Mouse (Mus musculus) macrophage (primary cell): ENCODE measurements around the gene Cntn4. TPM values are rescaled to one million over a fixed set of nuclear protein-coding genes. Genes with fewer than 3 reads are reported as not detected.
"Not testable (repeated sequence)": the region's sequence is repeated elsewhere in the genome, so short reads cannot be mapped to it uniquely, and the experiment has no call there.

ENCODE experiments used
- H3K27ac ChIP-seq: fragments of 350-480 bp; formaldehyde crosslinking; 2 replicates; pipeline ENCODE4 v1.9.0; 2021
- H3K36me3 ChIP-seq: fragments of 350-480 bp; formaldehyde crosslinking; 2 replicates; pipeline ENCODE4 v1.9.0; 2021; ENCODE audit errors: inconsistent target
- H3K4me3 ChIP-seq: fragments of 350-480 bp; formaldehyde crosslinking; 2 replicates; pipeline ENCODE4 v1.9.0; 2021; ENCODE audit errors: inconsistent target
- H3K79me2 ChIP-seq: fragments of 350-480 bp; formaldehyde crosslinking; 2 replicates; pipeline ENCODE4 v1.9.0; 2021; ENCODE audit errors: inconsistent target
- WGBS: methylation state at CpG from one replicate; pipeline ENCODE4 v1.1.7; 2026; ENCODE audit warnings: inconsistent platforms; ENCODE audit not compliant: missing documents; 5-methylcytosine and 5-hydroxymethylcytosine counted together
- polyA plus RNA-seq: library from polyadenylated mRNA; stranded (reverse); fragments of 250-400 nt; gene quantifications from 3 replicates; pipeline ENCODE4 v1.2.4, GENCODE M21; 2018; ENCODE audit warnings: inconsistent platforms

The Cntn4 gene
- polyA plus RNA-seq, 1 experiment from 2014 or later = not detected

DNA sequence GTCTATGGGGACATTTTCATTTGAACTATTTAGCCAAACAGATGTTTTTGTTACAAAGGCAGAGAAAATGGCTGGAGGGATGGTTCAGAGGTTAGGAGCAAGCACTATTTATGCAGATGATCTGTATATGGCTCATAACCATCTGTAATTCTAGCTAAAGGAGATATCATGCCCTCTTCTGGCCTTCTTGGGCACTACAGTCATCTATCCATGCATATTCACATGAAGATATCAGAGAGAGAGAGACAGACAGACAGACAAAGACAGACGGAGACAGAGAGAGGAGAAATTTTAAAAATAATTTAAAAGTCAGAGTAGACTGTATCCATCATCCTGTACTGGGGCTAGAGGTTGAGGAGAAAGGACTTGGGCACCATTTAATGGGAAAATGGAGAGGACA is 652.2 kb downstream of the Cntn4 start:
- 75% methylated on average over 1 of the region's 1 CpGs for WGBS
- Histone ChIP-seq H3K27ac (no peak overlapping the region), H3K36me3 (no peaks in the 10 kb centered on the region), H3K4me3 (no peak overlapping the region), H3K79me2 (no peaks in the 10 kb centered on the region)

GRCm38 (mm10) chr6:106332466-106332865 is 655.0 kb downstream of the Cntn4 start:
- WGBS = 74% methylated on average over 3 of the region's 3 CpGs
- Histone ChIP-seq H3K36me3 (no peaks in the 10 kb centered on the region), H3K27ac (no peak overlapping the region), H3K79me2 (no peaks in the 10 kb centered on the region), H3K4me3 (no peak overlapping the region)

DNA sequence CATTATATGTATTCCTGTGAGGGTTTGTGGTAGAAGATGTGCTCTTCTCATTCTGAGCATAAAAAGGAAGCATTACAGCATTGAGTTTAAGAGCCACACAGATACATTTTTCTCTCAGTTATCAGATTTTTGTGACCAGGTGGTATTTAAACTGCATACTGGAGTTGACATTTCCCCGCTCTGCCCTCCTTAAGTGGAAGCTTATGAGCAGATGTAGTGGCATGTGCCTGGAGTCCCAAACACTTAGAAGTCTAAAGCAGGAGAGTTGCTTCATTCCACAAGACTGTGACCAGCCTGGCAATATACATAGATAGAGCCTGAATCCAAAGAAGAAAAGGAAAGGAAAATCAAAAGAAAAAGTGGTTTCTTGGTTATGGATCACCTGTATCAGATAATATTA is 655.5 kb downstream of the Cntn4 start:
- Histone ChIP-seq H3K4me3 (no peak overlapping the region), H3K36me3 (no peaks in the 10 kb centered on the region), H3K27ac (no peak overlapping the region), H3K79me2 (no peaks in the 10 kb centered on the region)
- WGBS = 100% methylated on average over 1 of the region's 1 CpGs

DNA sequence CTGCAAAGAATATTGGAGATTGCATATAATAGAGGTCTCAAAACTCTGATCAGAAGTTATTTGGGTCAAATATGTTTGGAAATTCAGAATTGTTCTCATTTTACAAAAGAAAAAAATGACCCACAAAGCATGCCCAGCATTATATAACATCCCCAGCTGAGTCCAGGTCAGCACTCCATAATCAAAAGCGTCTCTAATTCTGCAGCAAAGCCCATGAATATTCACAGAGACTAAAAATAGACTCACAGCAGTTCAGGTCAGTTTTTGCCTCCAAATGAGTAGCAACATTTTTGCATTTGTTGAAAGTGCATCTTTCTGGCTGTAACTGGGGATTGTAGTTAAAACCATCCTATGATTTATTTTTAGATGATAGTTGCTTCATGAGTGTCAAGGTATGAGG is 657.6 kb downstream of the Cntn4 start:
- Histone ChIP-seq H3K27ac (no peak overlapping the region), H3K36me3 (no peaks in the 10 kb centered on the region), H3K4me3 (no peak overlapping the region), H3K79me2 (no peaks in the 10 kb centered on the region)
- 61% methylated on average over 1 of the region's 1 CpGs for WGBS

GRCm38 (mm10) chr6:106336805-106337204 is 659.3 kb downstream of the Cntn4 start:
- Histone ChIP-seq H3K4me3 (no peak overlapping the region), H3K36me3 (no peaks in the 10 kb centered on the region), H3K27ac (no peak overlapping the region), H3K79me2 (no peaks in the 10 kb centered on the region)
- WGBS = 86% methylated on average over 3 of the region's 3 CpGs

DNA sequence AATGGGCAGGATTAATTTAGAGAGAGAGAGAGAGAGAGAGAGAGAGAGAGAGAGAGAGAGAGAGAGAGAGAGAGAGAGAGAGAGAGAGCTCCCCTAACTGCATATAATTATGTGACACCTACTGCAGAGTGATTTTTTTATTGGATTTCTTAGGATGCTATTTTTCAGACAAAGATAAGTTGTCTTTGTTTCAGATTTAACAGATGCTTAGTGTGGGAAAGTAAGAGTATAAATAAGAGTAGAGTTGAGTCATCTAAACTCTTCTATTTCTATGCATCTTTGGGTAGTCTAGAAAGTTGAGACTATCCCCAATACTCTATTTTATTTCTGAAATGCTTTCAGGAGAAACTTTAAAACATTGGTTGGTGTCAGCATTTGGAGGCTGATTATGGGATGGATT is 660.4 kb downstream of the Cntn4 start:
- no peak overlapping the region for H3K4me3 ChIP-seq
- H3K36me3 ChIP-seq = no peaks in the 10 kb centered on the region
- no peak overlapping the region for H3K27ac ChIP-seq
- no peaks in the 10 kb centered on the region for H3K79me2 ChIP-seq

- Histone ChIP-seq H3K36me3 (no peaks in the 10 kb centered on the region), H3K79me2 (no peaks in the 10 kb centered on the region), H3K27ac (no peak overlapping the region), H3K4me3 (no peak overlapping the region)
These were observed 663.7 kb downstream of the Cntn4 start for GRCm38 (mm10) chr6:106341114-106341513.

- Histone ChIP-seq H3K27ac (no peak overlapping the region), H3K79me2 (no peaks in the 10 kb centered on the region), H3K36me3 (no peaks in the 10 kb centered on the region), H3K4me3 (no peak overlapping the region)
- 70% methylated on average over 3 of the region's 3 CpGs for WGBS
These were observed 672.6 kb downstream of the Cntn4 start for GRCm38 (mm10) chr6:106350072-106350471.

GRCm38 (mm10) chr6:106351389-106351788 is 673.9 kb downstream of the Cntn4 start:
- Histone ChIP-seq H3K27ac (no peak overlapping the region), H3K36me3 (no peaks in the 10 kb centered on the region), H3K4me3 (no peak overlapping the region), H3K79me2 (no peaks in the 10 kb centered on the region)
- WGBS = 92% methylated on average over 2 of the region's 2 CpGs

- not testable (repeated sequence) for H3K27ac ChIP-seq, H3K4me3 ChIP-seq, H3K79me2 ChIP-seq, H3K36me3 ChIP-seq
- WGBS = 79% methylated on average over 2 of the region's 2 CpGs
These were observed 681.3 kb downstream of the Cntn4 start for GRCm38 (mm10) chr6:106358801-106359200.

- Histone ChIP-seq H3K36me3 (no peaks in the 10 kb centered on the region), H3K4me3 (no peak overlapping the region), H3K79me2 (no peaks in the 10 kb centered on the region), H3K27ac (no peak overlapping the region)
- 85% methylated on average over 6 of the region's 6 CpGs for WGBS
These were observed 704.0 kb downstream of the Cntn4 start for GRCm38 (mm10) chr6:106381288-106382025.

GRCm38 (mm10) chr6:106387833-106388406 is 710.5 kb downstream of the Cntn4 start:
- H3K79me2 ChIP-seq = no peaks in the 10 kb centered on the region
- 92% methylated on average over 2 of the region's 2 CpGs for WGBS
- H3K27ac ChIP-seq = no peak overlapping the region
- no peak overlapping the region for H3K4me3 ChIP-seq
- H3K36me3 ChIP-seq = no peaks in the 10 kb centered on the region

DNA sequence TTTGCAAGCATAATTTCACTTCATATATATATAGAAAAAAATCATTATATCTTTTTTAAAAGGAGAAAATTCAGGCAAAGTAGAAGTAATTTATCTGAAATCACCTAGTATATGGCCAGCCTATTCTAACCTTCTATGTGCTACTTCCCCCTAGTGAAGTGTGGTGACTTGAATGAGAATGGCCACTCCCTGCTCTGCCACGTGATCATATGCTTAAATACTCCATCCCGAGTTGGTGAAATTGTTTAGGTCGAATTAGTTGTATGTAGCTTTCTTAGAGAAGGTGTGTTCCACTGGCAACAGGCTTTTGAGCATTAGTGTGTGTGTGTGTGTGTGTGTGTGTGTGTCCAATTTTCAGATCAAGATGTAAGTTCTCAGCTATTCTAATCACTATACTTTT is 730.6 kb downstream of the Cntn4 start:
- Histone ChIP-seq H3K27ac (no peak overlapping the region), H3K36me3 (no peaks in the 10 kb centered on the region), H3K79me2 (no peaks in the 10 kb centered on the region), H3K4me3 (no peak overlapping the region)
- WGBS = 73% methylated on average over 3 of the region's 3 CpGs

GRCm38 (mm10) chr6:106408634-106409033 is 731.2 kb downstream of the Cntn4 start:
- Histone ChIP-seq H3K79me2 (no peaks in the 10 kb centered on the region), H3K4me3 (no peak overlapping the region), H3K27ac (no peak overlapping the region), H3K36me3 (no peaks in the 10 kb centered on the region)
- WGBS = 60% methylated on average over 3 of the region's 3 CpGs

DNA sequence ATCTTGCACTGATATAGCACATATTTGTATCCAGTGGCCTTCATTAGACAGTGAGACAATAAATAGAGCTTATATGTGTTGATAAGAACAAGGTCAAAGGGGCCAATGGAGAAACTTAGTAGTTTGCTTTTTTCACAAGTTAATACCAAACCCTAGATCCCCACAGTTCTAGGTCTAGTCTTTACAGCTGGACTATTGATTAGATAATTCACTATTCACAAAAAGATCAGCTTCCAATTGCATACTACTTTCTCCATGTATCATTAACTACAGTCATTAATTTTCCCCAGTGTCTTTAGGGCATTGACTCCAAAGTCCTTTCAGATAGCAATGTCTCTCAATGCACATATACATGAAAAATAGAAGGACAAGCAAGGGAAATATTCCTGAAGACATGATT is 745.5 kb downstream of the Cntn4 start:
- no peak overlapping the region for H3K27ac ChIP-seq
- H3K4me3 ChIP-seq = no peak overlapping the region
- H3K36me3 ChIP-seq = no peaks in the 10 kb centered on the region
- H3K79me2 ChIP-seq = no peaks in the 10 kb centered on the region

GRCm38 (mm10) chr6:106423471-106423870 is 746.0 kb downstream of the Cntn4 start:
- Histone ChIP-seq H3K36me3 (no peaks in the 10 kb centered on the region), H3K4me3 (no peak overlapping the region), H3K27ac (no peak overlapping the region), H3K79me2 (no peaks in the 10 kb centered on the region)
- WGBS = 100% methylated on average over 2 of the region's 2 CpGs
